Mouse (Mus musculus): ENCODE measurements at regions not wholly inside any gene's neighbourhood (a gene's known extent, or its start where the extent isn't known, plus 50 kb on each side); places are given as distances from the start of the nearest gene placed in this dataset.
A peak's percentile ranks its signal among the peaks of the same experiment; 100 is the strongest.

- H3K9me3 ChIP-seq = no peaks in the 10 kb centered on the region
- H3K4me1 ChIP-seq = peaks cover 6% of the 10 kb centered on the region; the same call in 1 of the 2 replicates
- H3K27ac ChIP-seq (replicated peaks) = no peak overlapping the region
- H3K27me3 ChIP-seq = no peaks in the 10 kb centered on the region
- no peaks in the 10 kb centered on the region for H3K36me3 ChIP-seq
- H3K4me2 ChIP-seq (replicated peaks) = no peak overlapping the region
- ATAC-seq (replicated peaks) = no peak
- H3K9ac ChIP-seq (replicated peaks) = no peak overlapping the region
- WGBS = 64% methylated on average over 5 of the region's 5 CpGs
- H3K4me3 ChIP-seq = no peak overlapping the region
Measured at GRCm38 (mm10) chr10:96733581-96733980, 116.8 kb downstream of the Btg1 start.

- Histone ChIP-seq H3K36me3 (no peaks in the 10 kb centered on the region), H3K4me2 (replicated peaks) (no peak overlapping the region), H3K27ac (replicated peaks) (no peak overlapping the region), H3K9me3 (no peaks in the 10 kb centered on the region), H3K9ac (replicated peaks) (no peak overlapping the region), H3K27me3 (no peaks in the 10 kb centered on the region), H3K4me3 (no peak overlapping the region), H3K4me1 (peaks cover 6% of the 10 kb centered on the region; the same call in 1 of the 2 replicates)
- ATAC-seq (replicated peaks) = no peak
- WGBS = 85% methylated on average over 11 of the region's 11 CpGs
Measured at GRCm38 (mm10) chr10:96735146-96735545, 118.3 kb downstream of the Btg1 start.

- H3K4me3 ChIP-seq = no peak overlapping the region
- no peaks in the 10 kb centered on the region for H3K36me3 ChIP-seq
- H3K4me2 ChIP-seq (replicated peaks) = no peak overlapping the region
- no peak overlapping the region for H3K9ac ChIP-seq (replicated peaks)
- peaks cover 6% of the 10 kb centered on the region; the same call in 1 of the 2 replicates for H3K4me1 ChIP-seq
- H3K9me3 ChIP-seq = no peaks in the 10 kb centered on the region
- WGBS = 78% methylated on average over 4 of the region's 4 CpGs
- H3K27me3 ChIP-seq = no peaks in the 10 kb centered on the region
- no peak overlapping the region for H3K27ac ChIP-seq (replicated peaks)
- no peak for ATAC-seq (replicated peaks)
Measured at GRCm38 (mm10) chr10:96735885-96736628, 119.3 kb downstream of the Btg1 start.

GRCm38 (mm10) chr10:96737972-96738371, 121.2 kb downstream of the Btg1 start:
- no peak overlapping the region for H3K27ac ChIP-seq (replicated peaks)
- H3K4me3 ChIP-seq = no peak overlapping the region
- H3K9ac ChIP-seq (replicated peaks) = no peak overlapping the region
- H3K36me3 ChIP-seq = no peaks in the 10 kb centered on the region
- ATAC-seq (replicated peaks) = no peak
- H3K4me1 ChIP-seq = peaks cover 6% of the 10 kb centered on the region; the same call in 1 of the 2 replicates
- H3K27me3 ChIP-seq = no peaks in the 10 kb centered on the region
- no peaks in the 10 kb centered on the region for H3K9me3 ChIP-seq
- WGBS = 92% methylated on average over 6 of the region's 6 CpGs
- H3K4me2 ChIP-seq (replicated peaks) = no peak overlapping the region

DNA sequence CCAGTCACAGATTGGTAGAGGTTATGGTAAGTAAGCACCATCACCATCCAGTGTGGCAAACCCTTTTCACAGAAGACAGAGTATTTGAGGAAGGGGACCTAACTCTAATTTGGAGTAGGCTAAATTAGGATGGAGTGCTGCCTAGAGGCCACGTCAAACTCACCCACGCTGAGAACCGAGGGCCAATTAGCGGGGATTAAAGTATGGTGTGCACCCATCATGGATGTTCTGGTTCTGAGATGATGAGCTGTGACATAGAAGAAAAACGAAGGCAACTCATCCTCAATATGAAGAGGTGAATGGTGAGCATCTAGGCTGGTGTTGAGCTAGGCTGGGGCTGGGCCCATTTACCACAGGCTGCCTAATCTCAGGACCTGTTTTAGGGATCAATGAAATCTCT, 121.8 kb downstream of the Btg1 start:
- Histone ChIP-seq H3K9me3 (no peaks in the 10 kb centered on the region), H3K9ac (replicated peaks) (no peak overlapping the region), H3K4me3 (no peak overlapping the region), H3K27ac (replicated peaks) (no peak overlapping the region), H3K4me1 (peaks cover 6% of the 10 kb centered on the region; the same call in 1 of the 2 replicates), H3K4me2 (replicated peaks) (no peak overlapping the region), H3K27me3 (no peaks in the 10 kb centered on the region), H3K36me3 (no peaks in the 10 kb centered on the region)
- 90% methylated on average over 5 of the region's 5 CpGs for WGBS
- ATAC-seq (replicated peaks) = no peak

GRCm38 (mm10) chr10:96744167-96744777, 127.5 kb downstream of the Btg1 start:
- Histone ChIP-seq H3K9me3 (no peaks in the 10 kb centered on the region), H3K4me1 (peaks cover 23% of the 10 kb centered on the region), H3K27ac (replicated peaks) (peak overlapping the region; percentile 27; the same call in 1 of the 2 replicates), H3K9ac (replicated peaks) (no peak overlapping the region), H3K36me3 (no peaks in the 10 kb centered on the region), H3K4me3 (no peak overlapping the region), H3K27me3 (no peaks in the 10 kb centered on the region), H3K4me2 (replicated peaks) (no peak overlapping the region)
- 22% methylated on average over 11 of the region's 11 CpGs for WGBS
- ATAC-seq (replicated peaks) = no peak

GRCm38 (mm10) chr10:96747015-96747663, 130.3 kb downstream of the Btg1 start:
- H3K27ac ChIP-seq (replicated peaks) = peak overlapping the region; percentile 65
- H3K4me3 ChIP-seq = no peak overlapping the region
- 45% methylated on average over 9 of the region's 9 CpGs for WGBS
- no peak overlapping the region for H3K9ac ChIP-seq (replicated peaks)
- peak; percentile 73 for ATAC-seq (replicated peaks)
- H3K4me2 ChIP-seq (replicated peaks) = no peak overlapping the region
- H3K27me3 ChIP-seq = no peaks in the 10 kb centered on the region
- no peaks in the 10 kb centered on the region for H3K36me3 ChIP-seq
- no peaks in the 10 kb centered on the region for H3K9me3 ChIP-seq
- peaks cover 38% of the 10 kb centered on the region for H3K4me1 ChIP-seq

DNA sequence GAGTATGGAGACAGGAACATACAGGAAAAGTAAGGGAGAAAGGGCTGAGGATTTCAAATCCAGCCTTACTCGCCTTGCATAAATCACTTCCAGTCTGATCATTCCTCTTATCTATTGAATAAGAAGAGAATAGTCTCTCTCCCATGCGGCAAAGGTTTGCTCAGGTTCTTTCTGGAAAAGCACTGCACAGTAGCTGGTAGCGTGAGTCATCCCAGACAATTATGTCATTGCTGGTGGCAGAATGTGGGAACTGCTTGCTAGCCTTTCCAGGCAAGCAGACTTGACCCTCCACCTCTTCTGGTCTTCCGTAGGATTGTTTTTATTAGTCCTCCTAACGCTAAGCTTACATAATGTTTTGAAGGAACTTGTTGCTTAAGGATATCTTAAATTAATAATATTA, 134.1 kb downstream of the Btg1 start:
- 63% methylated on average over 5 of the region's 5 CpGs for WGBS
- H3K27ac ChIP-seq (replicated peaks) = no peak overlapping the region
- no peaks in the 10 kb centered on the region for H3K36me3 ChIP-seq
- no peak overlapping the region for H3K9ac ChIP-seq (replicated peaks)
- no peak for ATAC-seq (replicated peaks)
- no peaks in the 10 kb centered on the region for H3K9me3 ChIP-seq
- no peak overlapping the region for H3K4me2 ChIP-seq (replicated peaks)
- H3K4me3 ChIP-seq = no peak overlapping the region
- H3K27me3 ChIP-seq = no peaks in the 10 kb centered on the region
- peaks cover 35% of the 10 kb centered on the region for H3K4me1 ChIP-seq

DNA sequence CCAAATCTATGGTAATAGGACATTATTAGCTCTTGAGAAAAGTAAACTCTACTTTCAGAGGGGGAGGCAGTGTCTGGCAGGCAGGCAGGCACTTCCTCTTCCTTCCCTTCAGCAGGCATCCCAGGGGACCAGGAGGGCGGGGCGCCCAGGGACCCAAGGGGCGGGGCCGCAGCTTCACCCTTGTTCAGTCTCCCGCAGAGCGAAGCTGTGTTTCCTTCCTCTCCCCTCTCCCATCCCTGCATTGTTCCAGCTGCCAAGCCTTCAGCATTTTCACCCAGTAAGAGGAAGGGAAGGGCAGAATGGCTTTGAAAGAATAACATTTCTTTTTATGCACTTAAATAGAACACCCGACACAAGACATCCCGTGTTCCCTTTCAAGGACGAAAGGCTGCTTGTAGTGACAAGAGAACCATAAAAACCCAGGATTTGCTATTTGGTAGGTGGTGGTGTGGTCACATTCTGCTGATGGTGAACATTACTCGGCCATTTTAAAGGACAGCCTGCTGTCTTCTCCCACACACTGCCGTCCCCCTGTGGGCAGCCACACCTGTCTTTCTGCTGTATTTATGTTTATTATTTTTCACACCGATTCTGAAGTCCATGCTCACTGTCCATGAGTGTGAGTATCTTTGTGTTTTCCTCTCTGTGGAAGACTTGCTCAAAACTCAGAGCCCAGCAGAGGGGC, 134.9 kb downstream of the Btg1 start:
- Histone ChIP-seq H3K4me2 (replicated peaks) (peak overlapping the region; percentile 36), H3K27me3 (no peaks in the 10 kb centered on the region), H3K9me3 (no peaks in the 10 kb centered on the region), H3K36me3 (no peaks in the 10 kb centered on the region), H3K4me3 (peak overlapping the region; percentile 11; the same call in 1 of the 2 replicates), H3K4me1 (peaks cover 36% of the 10 kb centered on the region), H3K9ac (replicated peaks) (peak overlapping the region; percentile 18; the same call in 1 of the 2 replicates), H3K27ac (replicated peaks) (peak overlapping the region; percentile 46)
- 14% methylated on average over 12 of the region's 12 CpGs for WGBS
- ATAC-seq (replicated peaks) = peak; percentile 79

- Histone ChIP-seq H3K9me3 (no peaks in the 10 kb centered on the region), H3K4me3 (no peak overlapping the region), H3K27ac (replicated peaks) (no peak overlapping the region), H3K4me1 (peaks cover 28% of the 10 kb centered on the region), H3K27me3 (no peaks in the 10 kb centered on the region), H3K9ac (replicated peaks) (no peak overlapping the region), H3K36me3 (no peaks in the 10 kb centered on the region), H3K4me2 (replicated peaks) (no peak overlapping the region)
- ATAC-seq (replicated peaks) = no peak
- 85% methylated on average over 5 of the region's 5 CpGs for whole genome bisulfite sequencing
Measured at GRCm38 (mm10) chr10:96752531-96752930, 135.7 kb downstream of the Btg1 start.

- no peak for ATAC-seq (replicated peaks)
- Histone ChIP-seq H3K4me2 (replicated peaks) (no peak overlapping the region), H3K36me3 (no peaks in the 10 kb centered on the region), H3K27ac (replicated peaks) (no peak overlapping the region), H3K4me3 (no peak overlapping the region), H3K9ac (replicated peaks) (no peak overlapping the region), H3K4me1 (peaks cover 27% of the 10 kb centered on the region), H3K9me3 (no peaks in the 10 kb centered on the region), H3K27me3 (no peaks in the 10 kb centered on the region)
- WGBS = 18% methylated on average over 1 of the region's 1 CpGs
Measured at GRCm38 (mm10) chr10:96753521-96753920, 136.7 kb downstream of the Btg1 start.

DNA sequence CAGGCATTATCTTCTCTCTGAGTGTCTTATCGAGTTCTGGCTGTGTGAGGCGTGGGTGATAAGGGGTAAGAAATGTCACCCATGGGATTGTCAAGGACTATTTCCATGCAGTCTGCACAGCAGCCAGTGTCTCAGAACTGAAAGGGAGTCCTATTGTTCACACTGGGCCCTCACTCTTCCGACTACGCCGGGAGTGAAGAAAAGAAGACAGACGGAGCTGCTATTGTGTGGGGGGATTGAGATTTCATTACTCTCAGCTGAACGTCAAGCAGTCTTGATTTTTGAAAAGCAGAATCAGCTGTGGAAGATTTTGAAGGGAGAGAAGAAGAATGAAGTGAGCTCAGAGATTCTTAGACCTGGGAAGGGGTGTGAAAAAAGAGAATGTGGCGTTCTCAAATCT, 138.9 kb downstream of the Btg1 start:
- Histone ChIP-seq H3K9me3 (no peaks in the 10 kb centered on the region), H3K36me3 (no peaks in the 10 kb centered on the region), H3K4me3 (no peak overlapping the region), H3K27me3 (no peaks in the 10 kb centered on the region), H3K4me2 (replicated peaks) (no peak overlapping the region), H3K27ac (replicated peaks) (peak overlapping the region; percentile 60), H3K4me1 (peaks cover 27% of the 10 kb centered on the region), H3K9ac (replicated peaks) (no peak overlapping the region)
- peak; percentile 15; the same call in 1 of the 2 replicates for ATAC-seq (replicated peaks)
- 17% methylated on average over 8 of the region's 8 CpGs for WGBS

Data from forebrain, embryonic 15.5 days (tissue).